Mouse (Mus musculus): Measurements from ENCODE around the gene Doc2g. TPM values are rescaled to one million over a fixed set of nuclear protein-coding genes. Genes with fewer than 3 reads are reported as not detected.
"Not testable (repeated sequence)": the region's sequence is repeated elsewhere in the genome, so short reads cannot be mapped to it uniquely, and the experiment has no call there.

Gene Doc2g
- polyA plus RNA-seq (2014; fragmentation: Nextera tagmentation; extraction: Ambion mirVana): 64.5 and 65.9 TPM in 2 replicates

GRCm38 (mm10) chr19:4003112-4003511 lies at the start of gene Doc2g:
TSS of gene Doc2g (plus strand) at chr19:4003313.
- 53% methylated on average over 1 of the region's 1 CpGs for WGBS (ENCODE audit: insufficient replicate concordance)
- peak within 1 kb of the TSS; percentile 19 for H3K4me3 ChIP-seq (ENCODE audit: low read depth, low read length)
- H3K27ac ChIP-seq (ENCODE audit: low read depth, low read length): peak within 1 kb of the TSS; percentile 88
- peak; percentile 23; the same call in 1 of the 2 replicates for ATAC-seq (replicated peaks; ENCODE audit: insufficient number of reproducible peaks, low FRiP score, low TSS enrichment)
- peaks cover 42% of the 10 kb centered on the region for H3K4me1 ChIP-seq (ENCODE audit: control insufficient read depth, insufficient read depth, low read length)
- no peaks in the 10 kb centered on the region for H3K27me3 ChIP-seq (ENCODE audit: control insufficient read depth, insufficient read depth, low read length)
- no peaks in the 10 kb centered on the region for H3K9me3 ChIP-seq (replicated peaks; ENCODE audit: control insufficient read depth, low read length)
- peak within 1 kb of the TSS; percentile 55 for H3K4me2 ChIP-seq
- peak within 1 kb of the TSS; percentile 58 for H3K9ac ChIP-seq (ENCODE audit: low read depth, low read length)
- peaks cover 22% of the 10 kb centered on the region for H3K36me3 ChIP-seq (ENCODE audit: control insufficient read depth, insufficient read depth, low read length)

- Histone ChIP-seq H3K9ac (ENCODE audit: low read depth, low read length) (no peak overlapping the region), H3K27ac (ENCODE audit: low read depth, low read length) (no peak overlapping the region), H3K27me3 (ENCODE audit: control insufficient read depth, insufficient read depth, low read length) (peaks cover 3% of the 10 kb centered on the region; the same call in 1 of the 2 replicates), H3K9me3 (replicated peaks; ENCODE audit: control insufficient read depth, low read length) (no peaks in the 10 kb centered on the region), H3K4me1 (ENCODE audit: control insufficient read depth, insufficient read depth, low read length) (no peaks in the 10 kb centered on the region), H3K4me2 (no peak overlapping the region), H3K4me3 (ENCODE audit: low read depth, low read length) (no peak overlapping the region), H3K36me3 (ENCODE audit: control insufficient read depth, insufficient read depth, low read length) (no peaks in the 10 kb centered on the region)
- 72% methylated on average over 3 of the region's 3 CpGs for WGBS (ENCODE audit: insufficient replicate concordance)
- ATAC-seq (replicated peaks; ENCODE audit: insufficient number of reproducible peaks, low FRiP score, low TSS enrichment): no peak
These were observed 48.1 kb upstream of the Doc2g start for GRCm38 (mm10) chr19:3955033-3955432.

- Histone ChIP-seq H3K4me2 (no peak overlapping the region), H3K4me1 (ENCODE audit: control insufficient read depth, insufficient read depth, low read length) (no peaks in the 10 kb centered on the region), H3K27ac (ENCODE audit: low read depth, low read length) (no peak overlapping the region), H3K27me3 (ENCODE audit: control insufficient read depth, insufficient read depth, low read length) (peaks cover 3% of the 10 kb centered on the region; the same call in 1 of the 2 replicates), H3K4me3 (ENCODE audit: low read depth, low read length) (no peak overlapping the region), H3K36me3 (ENCODE audit: control insufficient read depth, insufficient read depth, low read length) (no peaks in the 10 kb centered on the region), H3K9me3 (replicated peaks; ENCODE audit: control insufficient read depth, low read length) (no peaks in the 10 kb centered on the region), H3K9ac (ENCODE audit: low read depth, low read length) (no peak overlapping the region)
- WGBS (ENCODE audit: insufficient replicate concordance): 32% methylated on average over 4 of the region's 4 CpGs
- ATAC-seq (replicated peaks; ENCODE audit: insufficient number of reproducible peaks, low FRiP score, low TSS enrichment): no peak
These were observed 47.3 kb upstream of the Doc2g start for GRCm38 (mm10) chr19:3955804-3956203.

- 83% methylated on average over 5 of the region's 5 CpGs for WGBS (ENCODE audit: insufficient replicate concordance)
- not testable (repeated sequence) for H3K27me3 ChIP-seq (ENCODE audit: control insufficient read depth, insufficient read depth, low read length); H3K9me3 ChIP-seq (replicated peaks; ENCODE audit: control insufficient read depth, low read length); H3K36me3 ChIP-seq (ENCODE audit: control insufficient read depth, insufficient read depth, low read length); H3K4me2 ChIP-seq; H3K9ac ChIP-seq (ENCODE audit: low read depth, low read length); ATAC-seq (replicated peaks; ENCODE audit: insufficient number of reproducible peaks, low FRiP score, low TSS enrichment); H3K4me1 ChIP-seq (ENCODE audit: control insufficient read depth, insufficient read depth, low read length); H3K27ac ChIP-seq (ENCODE audit: low read depth, low read length); H3K4me3 ChIP-seq (ENCODE audit: low read depth, low read length)
These were observed 45.6 kb upstream of the Doc2g start for GRCm38 (mm10) chr19:3957296-3958036.

DNA sequence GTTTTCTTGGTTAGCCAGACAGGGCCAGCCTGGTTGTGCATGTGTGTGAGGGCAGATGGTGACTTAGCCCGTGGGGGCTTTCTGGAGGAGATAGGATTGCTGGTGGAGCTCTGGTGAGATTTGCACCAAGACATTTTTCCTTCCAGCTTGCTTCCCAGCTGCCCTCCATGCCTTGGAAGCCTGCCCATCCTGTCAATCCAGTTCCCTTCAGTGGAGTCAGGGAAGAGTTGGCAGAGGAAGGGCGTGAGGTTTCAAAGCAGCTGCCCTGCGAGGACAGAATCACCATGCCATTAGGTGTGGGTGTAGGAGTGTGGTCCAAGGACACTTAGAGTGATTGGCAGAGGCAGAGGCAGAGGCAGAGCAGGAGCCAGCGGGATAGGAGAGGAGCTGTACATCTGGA lies 44.6 kb upstream of the Doc2g start, which contains the start of gene Aldh3b3:
Gene Aldh3b3 (plus strand): TSS at position 176 of the 400 bp plus-strand sequence.
- H3K4me3 ChIP-seq (ENCODE audit: low read depth, low read length): no peak within 1 kb of the TSS
- no peak within 1 kb of the TSS for H3K4me2 ChIP-seq
- H3K27me3 ChIP-seq (ENCODE audit: control insufficient read depth, insufficient read depth, low read length): peaks cover 3% of the 10 kb centered on the region; the same call in 1 of the 2 replicates
- no peaks in the 10 kb centered on the region for H3K36me3 ChIP-seq (ENCODE audit: control insufficient read depth, insufficient read depth, low read length)
- H3K27ac ChIP-seq (ENCODE audit: low read depth, low read length): no peak within 1 kb of the TSS
- no peaks in the 10 kb centered on the region for H3K4me1 ChIP-seq (ENCODE audit: control insufficient read depth, insufficient read depth, low read length)
- no peak within 1 kb of the TSS for H3K9ac ChIP-seq (ENCODE audit: low read depth, low read length)
- WGBS (ENCODE audit: insufficient replicate concordance): 74% methylated on average over 4 of the region's 4 CpGs
- no peak for ATAC-seq (replicated peaks; ENCODE audit: insufficient number of reproducible peaks, low FRiP score, low TSS enrichment)
- H3K9me3 ChIP-seq (replicated peaks; ENCODE audit: control insufficient read depth, low read length): no peaks in the 10 kb centered on the region

- Histone ChIP-seq H3K4me3 (ENCODE audit: low read depth, low read length) (no peak overlapping the region), H3K4me2 (no peak overlapping the region), H3K27me3 (ENCODE audit: control insufficient read depth, insufficient read depth, low read length) (peaks cover 5% of the 10 kb centered on the region; the same call in 1 of the 2 replicates), H3K36me3 (ENCODE audit: control insufficient read depth, insufficient read depth, low read length) (no peaks in the 10 kb centered on the region), H3K4me1 (ENCODE audit: control insufficient read depth, insufficient read depth, low read length) (no peaks in the 10 kb centered on the region), H3K9ac (ENCODE audit: low read depth, low read length) (no peak overlapping the region), H3K9me3 (replicated peaks; ENCODE audit: control insufficient read depth, low read length) (no peaks in the 10 kb centered on the region), H3K27ac (ENCODE audit: low read depth, low read length) (no peak overlapping the region)
- ATAC-seq (replicated peaks; ENCODE audit: insufficient number of reproducible peaks, low FRiP score, low TSS enrichment): no peak
These were observed 44.1 kb upstream of the Doc2g start for GRCm38 (mm10) chr19:3959030-3959429.

- Histone ChIP-seq H3K27ac (ENCODE audit: low read depth, low read length) (no peak overlapping the region), H3K4me2 (no peak overlapping the region), H3K4me1 (ENCODE audit: control insufficient read depth, insufficient read depth, low read length) (no peaks in the 10 kb centered on the region), H3K36me3 (ENCODE audit: control insufficient read depth, insufficient read depth, low read length) (no peaks in the 10 kb centered on the region), H3K9me3 (replicated peaks; ENCODE audit: control insufficient read depth, low read length) (no peaks in the 10 kb centered on the region), H3K9ac (ENCODE audit: low read depth, low read length) (no peak overlapping the region), H3K4me3 (ENCODE audit: low read depth, low read length) (no peak overlapping the region), H3K27me3 (ENCODE audit: control insufficient read depth, insufficient read depth, low read length) (peaks cover 5% of the 10 kb centered on the region; the same call in 1 of the 2 replicates)
- WGBS (ENCODE audit: insufficient replicate concordance): 81% methylated on average over 5 of the region's 5 CpGs
- ATAC-seq (replicated peaks; ENCODE audit: insufficient number of reproducible peaks, low FRiP score, low TSS enrichment): no peak
These were observed 42.9 kb upstream of the Doc2g start for GRCm38 (mm10) chr19:3960211-3960610.

DNA sequence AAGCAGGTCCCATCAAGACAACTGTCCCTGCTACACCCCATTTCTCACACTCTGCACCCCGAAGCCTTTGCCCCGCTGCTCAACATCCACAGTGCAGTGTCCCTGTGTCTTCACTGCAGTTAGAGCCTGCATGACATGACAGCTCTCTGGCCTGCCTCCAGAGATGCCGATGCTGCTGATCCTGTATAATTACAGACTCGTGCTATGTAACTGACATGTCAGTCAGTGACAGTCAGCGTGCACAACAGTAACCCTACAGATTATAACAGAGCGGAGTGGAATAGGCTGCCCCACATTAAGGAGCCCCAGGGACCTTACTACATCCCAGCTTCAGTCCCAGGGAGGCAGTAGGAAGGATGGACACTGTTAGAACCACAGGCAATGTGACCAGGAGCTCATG lies 41.3 kb upstream of the Doc2g start:
- H3K4me2 ChIP-seq; H3K36me3 ChIP-seq (ENCODE audit: control insufficient read depth, insufficient read depth, low read length); H3K9me3 ChIP-seq (replicated peaks; ENCODE audit: control insufficient read depth, low read length); H3K27me3 ChIP-seq (ENCODE audit: control insufficient read depth, insufficient read depth, low read length); H3K9ac ChIP-seq (ENCODE audit: low read depth, low read length); H3K4me3 ChIP-seq (ENCODE audit: low read depth, low read length); H3K4me1 ChIP-seq (ENCODE audit: control insufficient read depth, insufficient read depth, low read length); H3K27ac ChIP-seq (ENCODE audit: low read depth, low read length); ATAC-seq (replicated peaks; ENCODE audit: insufficient number of reproducible peaks, low FRiP score, low TSS enrichment): not testable (repeated sequence)
- 75% methylated on average over 6 of the region's 6 CpGs for WGBS (ENCODE audit: insufficient replicate concordance)

DNA sequence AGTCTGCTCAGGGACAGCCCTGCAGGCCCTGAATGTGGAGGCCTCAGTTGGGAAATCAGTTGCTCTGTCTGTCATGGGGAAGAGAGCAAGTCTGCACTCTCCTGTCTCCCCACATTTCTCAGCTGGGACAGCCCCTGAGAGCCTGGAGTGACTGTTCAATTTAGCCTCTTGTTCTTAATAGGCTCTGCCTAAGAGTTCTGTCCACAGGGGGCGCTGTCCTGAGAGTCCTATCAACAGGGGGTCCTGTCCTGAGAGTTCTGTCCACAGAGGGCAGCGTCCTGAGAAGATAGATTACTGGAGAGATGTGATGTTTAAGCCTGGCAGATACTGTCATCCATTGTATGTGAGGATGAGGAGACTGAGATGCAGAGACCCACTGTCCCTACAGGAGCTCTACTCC lies 40.6 kb upstream of the Doc2g start:
- ATAC-seq (replicated peaks; ENCODE audit: insufficient number of reproducible peaks, low FRiP score, low TSS enrichment): no peak
- H3K4me3 ChIP-seq (ENCODE audit: low read depth, low read length): no peak overlapping the region
- H3K9ac ChIP-seq (ENCODE audit: low read depth, low read length): no peak overlapping the region
- 8% methylated on average over 2 of the region's 2 CpGs for WGBS (ENCODE audit: insufficient replicate concordance)
- peaks cover 5% of the 10 kb centered on the region; the same call in 1 of the 2 replicates for H3K27me3 ChIP-seq (ENCODE audit: control insufficient read depth, insufficient read depth, low read length)
- H3K4me2 ChIP-seq: no peak overlapping the region
- no peaks in the 10 kb centered on the region for H3K9me3 ChIP-seq (replicated peaks; ENCODE audit: control insufficient read depth, low read length)
- H3K36me3 ChIP-seq (ENCODE audit: control insufficient read depth, insufficient read depth, low read length): no peaks in the 10 kb centered on the region
- H3K4me1 ChIP-seq (ENCODE audit: control insufficient read depth, insufficient read depth, low read length): peaks cover 4% of the 10 kb centered on the region
- H3K27ac ChIP-seq (ENCODE audit: low read depth, low read length): no peak overlapping the region
